Mouse (Mus musculus) liver, postnatal 0 days (tissue): ENCODE results near the gene Dnm3.

ENCODE experiments used
- CTCF ChIP-seq: sonication (generic); IDR thresholded peaks from 2 replicates; pipeline ENCODE4 v1.5.1; 2016; ENCODE audit warnings: antibody characterized with exemption, low read depth
- EP300 ChIP-seq: IDR thresholded peaks from 2 replicates; pipeline ENCODE4 v1.6.1; 2016; ENCODE audit warnings: antibody characterized with exemption, low read depth, mild to moderate bottlenecking

DNA sequence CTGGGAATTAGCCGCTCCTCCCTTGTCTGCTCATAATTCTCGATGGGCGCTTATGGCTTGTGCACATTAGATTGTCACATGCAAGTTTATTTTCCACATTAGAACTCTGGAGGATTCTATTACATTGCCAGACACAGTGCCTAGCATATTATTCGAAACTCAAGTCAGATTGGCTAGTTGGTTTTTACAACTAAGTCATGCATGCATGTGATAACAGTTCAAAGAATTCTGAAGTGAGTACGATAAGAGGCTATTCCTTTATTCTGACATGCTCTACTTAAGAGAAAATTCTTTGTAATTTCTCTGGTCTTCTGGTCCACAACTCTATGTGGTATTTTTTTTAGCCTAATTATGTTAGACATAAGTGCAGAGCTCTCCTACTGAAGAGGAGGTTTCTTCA, 320.2 kb downstream of the Dnm3 start:
- TF ChIP-seq CTCF (no peak), EP300 (no peak)
